ENCODE assay signal across 8 mouse cellular contexts in the genomic region with DNA sequence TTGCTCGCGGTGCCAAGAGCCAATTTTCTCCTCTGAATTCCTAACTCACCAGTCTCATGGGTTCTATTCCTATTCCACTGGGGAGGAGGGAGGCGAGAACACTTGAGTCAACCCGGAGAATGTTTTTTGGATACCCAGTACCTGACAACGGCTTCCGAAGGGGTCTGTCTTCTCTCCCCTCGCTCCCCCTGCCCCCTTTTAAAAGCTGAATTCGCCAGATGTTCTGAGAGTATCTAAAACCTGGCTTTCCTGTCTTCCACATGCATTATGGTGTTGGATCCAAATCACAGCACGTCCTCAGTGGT. TPM values are rescaled to one million over a fixed set of nuclear protein-coding genes. Genes with fewer than 3 reads are reported as not detected.
DNase-seq lines count a peak whose midpoint lies in the region; ATAC-seq and TF ChIP-seq lines count a peak whose summit lies in the region.

No protein-coding gene starts in this region.

- H3K36me3 ChIP-seq in heart, embryonic 10.5 days: no peaks in the 10 kb centered on the region
- no peaks in the 10 kb centered on the region for H3K36me3 ChIP-seq in limb, embryonic 14.5 days (ENCODE audit: control insufficient read depth, insufficient read depth, low read length)
- no peaks in the 10 kb centered on the region for H3K36me3 ChIP-seq in stomach, embryonic 15.5 days

- H3K4me2 ChIP-seq in limb, embryonic 14.5 days (replicated peaks; ENCODE audit: low read depth, low read length, severe bottlenecking): peak overlapping the region; percentile 50
- H3K4me2 ChIP-seq in stomach, embryonic 15.5 days: peak overlapping the region; percentile 61

- peaks cover 62% of the 10 kb centered on the region for H3K4me1 ChIP-seq in heart, embryonic 10.5 days
- peaks cover 60% of the 10 kb centered on the region for H3K4me1 ChIP-seq in limb, embryonic 14.5 days (ENCODE audit: control insufficient read depth, insufficient read depth, low read length)
- peaks cover 25% of the 10 kb centered on the region for H3K4me1 ChIP-seq in stomach, embryonic 15.5 days

- no peak for TF ChIP-seq POLR2A in limb, embryonic 14.5 days (IDR thresholded peaks at IDR 0.05; ENCODE audit: borderline replicate concordance, extremely low read depth, insufficient read depth, insufficient read length)

- no peaks in the 10 kb centered on the region for H3K9me3 ChIP-seq in heart, embryonic 10.5 days
- H3K9me3 ChIP-seq in limb, embryonic 14.5 days (ENCODE audit: control insufficient read depth, low read length): no peaks in the 10 kb centered on the region
- no peaks in the 10 kb centered on the region for H3K9me3 ChIP-seq in stomach, embryonic 15.5 days

- peak overlapping the region; percentile 67 for H3K27ac ChIP-seq in heart, embryonic 10.5 days
- H3K27ac ChIP-seq in limb, embryonic 14.5 days (replicated peaks; ENCODE audit: low read depth, low read length): peak overlapping the region; percentile 77
- H3K27ac ChIP-seq in stomach, embryonic 15.5 days: peak overlapping the region; percentile 76

- peak overlapping the region; percentile 59 for H3K4me3 ChIP-seq in heart, embryonic 10.5 days
- peak overlapping the region; percentile 32 for H3K4me3 ChIP-seq in limb, embryonic 14.5 days (replicated peaks; ENCODE audit: low read length)
- peak overlapping the region; percentile 31 for H3K4me3 ChIP-seq in stomach, embryonic 15.5 days (replicated peaks)

- no peak for DNase-seq in heart, embryonic 10.5 days (ENCODE audit: low spot score)
- no peak for DNase-seq in heart, adult 9 months (ENCODE audit: low spot score in 2 of 2)
- peak; percentile 39 for DNase-seq in right cerebral cortex, postnatal 25 days
- no peak for DNase-seq in right cerebral cortex, postnatal 14 days
- no peak for DNase-seq in limb, embryonic 14.5 days (ENCODE audit: low spot score)
- no peak for DNase-seq in adipocyte (ENCODE audit: low spot score)
- no peak for DNase-seq in urinary bladder, postnatal 25 days (ENCODE audit: low spot score)

- no peak for ATAC-seq in limb, embryonic 14.5 days (ENCODE audit: low FRiP score, low read depth)
- ATAC-seq in stomach, embryonic 15.5 days (ENCODE audit: insufficient read depth, low FRiP score, low read depth): no peak

- H3K27me3 ChIP-seq in heart, embryonic 10.5 days (ENCODE audit: insufficient read depth, poor library complexity, severe bottlenecking): peaks cover 16% of the 10 kb centered on the region
- no peaks in the 10 kb centered on the region for H3K27me3 ChIP-seq in limb, embryonic 14.5 days (ENCODE audit: control insufficient read depth, insufficient read depth, low read length)
- no peaks in the 10 kb centered on the region for H3K27me3 ChIP-seq in stomach, embryonic 15.5 days (replicated peaks)

- WGBS in heart, embryonic 10.5 days: 17% methylated on average over 9 of the region's 9 CpGs
- WGBS in limb, embryonic 14.5 days: 3% methylated on average over 9 of the region's 9 CpGs
- WGBS in stomach, embryonic 15.5 days: 14% methylated on average over 9 of the region's 9 CpGs

- H3K9ac ChIP-seq in limb, embryonic 14.5 days (ENCODE audit: low read depth, low read length, severe bottlenecking): peak overlapping the region; percentile 44; the same call in 1 of the 2 replicates
- H3K9ac ChIP-seq in stomach, embryonic 15.5 days: no peak overlapping the region

RNA-seq across cellular contexts. Expression of a gene that starts 46.0 kb away (rescaled TPM):
- polyA plus RNA-seq in heart, embryonic 10.5 days (2016; fragmentation: Nextera tagmentation; extraction: Ambion mirVana): 9.0 and 10.0 TPM in 2 replicates
- 17.8 and 23.0 TPM in 2 replicates for polyA plus RNA-seq in limb, embryonic 14.5 days (2012; rRNA removed)
- 19.8 and 22.8 TPM in 2 replicates for polyA plus RNA-seq in limb, embryonic 14.5 days (2014; fragmentation: Nextera tagmentation; extraction: Ambion mirVana)
- 10.7 and 11.5 TPM in 2 replicates for polyA plus RNA-seq in stomach, embryonic 15.5 days (2015; fragmentation: Nextera tagmentation; extraction: Ambion mirVana)
